Mouse (Mus musculus) CH12.LX (cell line): ENCODE data around the gene Fam169b.

Experiments
- BHLHE40 ChIP-seq: IDR thresholded peaks from 2 replicates; pipeline ENCODE4 v1.6.1; 2011; ENCODE audit warnings: mild to moderate bottlenecking, low read depth, low read length, improper control_type of control experiment
- CTCF ChIP-seq, 2 experiments: IDR thresholded peaks in 1 of 2; conservative IDR thresholded peaks in 1 of 2; 2 replicates each; pipeline ENCODE4 v1.5.1; 2011 to 2012; ENCODE audit warnings: low read depth in 2 of 2, low read length in 2 of 2, improper control_type of control experiment in 1 of 2, inconsistent platforms in 1 of 2, mild to moderate bottlenecking in 1 of 2, moderate library complexity in 1 of 2
- ETS1 ChIP-seq: conservative IDR thresholded peaks from 2 replicates; pipeline ENCODE4 v1.6.1; 2012; ENCODE audit warnings: low read depth, mild to moderate bottlenecking, inconsistent platforms, low read length, improper control_type of control experiment, moderate library complexity
- HCFC1 ChIP-seq: IDR thresholded peaks from 2 replicates; pipeline ENCODE4 v1.6.1; 2012; ENCODE audit warnings: low read depth, mild to moderate bottlenecking, inconsistent platforms, low read length, improper control_type of control experiment
- MAFK ChIP-seq: IDR thresholded peaks from 2 replicates; pipeline ENCODE4 v1.6.1; 2011; ENCODE audit warnings: low read length, improper control_type of control experiment; ENCODE audit not compliant: insufficient replicate concordance
- NELFE ChIP-seq: IDR thresholded peaks from 2 replicates; pipeline ENCODE4 v1.6.1; 2011; ENCODE audit warnings: low read depth, low read length, improper control_type of control experiment
- SIN3A ChIP-seq: IDR thresholded peaks from 2 replicates; pipeline ENCODE4 v1.6.1; 2012; ENCODE audit warnings: low read length, improper control_type of control experiment, inconsistent platforms
- TCF12 ChIP-seq: IDR thresholded peaks from 2 replicates; pipeline ENCODE4 v1.6.1; 2014; ENCODE audit warnings: low read depth, mild to moderate bottlenecking, inconsistent platforms, low read length, improper control_type of control experiment
- UBTF ChIP-seq: IDR thresholded peaks from 2 replicates; pipeline ENCODE4 v1.6.1; 2012; ENCODE audit warnings: low read depth, mild to moderate bottlenecking, inconsistent platforms, low read length, improper control_type of control experiment, moderate library complexity

DNA sequence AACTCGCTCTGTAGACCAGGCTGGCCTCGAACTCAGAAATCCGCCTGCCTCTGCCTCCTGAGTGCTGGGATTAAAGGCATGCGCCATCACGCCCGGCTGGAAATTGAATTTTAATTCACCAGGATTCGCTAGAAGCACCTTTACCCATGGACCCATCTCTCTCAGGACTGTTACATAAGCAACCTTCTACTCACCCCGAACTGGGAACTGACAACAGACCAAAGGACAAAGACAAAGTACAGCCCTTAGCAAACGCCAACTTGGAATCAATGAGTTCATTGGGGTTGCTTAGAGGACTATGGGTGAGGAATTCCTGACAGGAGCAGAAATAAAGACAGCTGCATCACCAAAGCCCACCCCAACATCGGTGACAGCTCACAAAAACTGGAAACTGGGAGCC lies 1.0 kb upstream of the Fam169b start:
- TF ChIP-seq TCF12 = no peak
- TF ChIP-seq BHLHE40 = no peak
- TF ChIP-seq SIN3A = no peak
- no peak for TF ChIP-seq UBTF
- TF ChIP-seq ETS1 = no peak
- no peak for TF ChIP-seq MAFK
- TF ChIP-seq CTCF (conservative IDR thresholded peaks at IDR 0.05 in 1 of 2, IDR thresholded peaks at IDR 0.05 in 1 of 2; ENCODE audit: low read depth in 2 of 2, low read length in 2 of 2) = no peak
- no peak for TF ChIP-seq HCFC1
- TF ChIP-seq NELFE = no peak
